Mouse (Mus musculus): Measurements from ENCODE around the gene Chst8. TPM values are rescaled to one million over a fixed set of nuclear protein-coding genes. Genes with fewer than 3 reads are reported as not detected.

Gene Chst8
- polyA plus RNA-seq, 1 experiment from 2014 or later: 0.49 TPM

GRCm38 (mm10) chr7:34675831-34676514 lies 136.5 kb downstream of the Chst8 start:
- Histone ChIP-seq H3K27me3 (ENCODE audit: control insufficient read depth, insufficient read depth, low read length) (peaks cover 33% of the 10 kb centered on the region), H3K4me1 (ENCODE audit: control insufficient read depth in 2 of 2, insufficient read depth in 2 of 2, low read length in 2 of 2) (no peaks in the 10 kb centered on the region), H3K4me3 (ENCODE audit: control insufficient read depth in 1 of 2, insufficient read depth in 1 of 2, low read depth in 1 of 2, low read length in 2 of 2) (peak overlapping the region; percentile 5 to 7; a peak in 3 of 4 replicates), H3K4me2 (ENCODE audit: low read length) (peak overlapping the region; percentile 41), H3K27ac (replicated peaks in 1 of 2; ENCODE audit: control insufficient read depth in 1 of 2, insufficient read depth in 1 of 2, low read depth in 2 of 2, low read length in 2 of 2) (no peak overlapping the region), H3K9me3 (ENCODE audit: control insufficient read depth, low read length) (no peaks in the 10 kb centered on the region), H3K36me3 (ENCODE audit: control insufficient read depth, insufficient read depth, low read length) (no peaks in the 10 kb centered on the region), H3K9ac (ENCODE audit: low read length) (no peak overlapping the region)
- 9% methylated on average over 33 of the region's 33 CpGs for WGBS
- no peak for ATAC-seq (ENCODE audit: insufficient number of reproducible peaks, insufficient read depth, low FRiP score, low read depth)

- no peaks in the 10 kb centered on the region for H3K36me3 ChIP-seq (ENCODE audit: control insufficient read depth, insufficient read depth, low read length)
- no peak for ATAC-seq (ENCODE audit: insufficient number of reproducible peaks, insufficient read depth, low FRiP score, low read depth)
- no peak overlapping the region for H3K9ac ChIP-seq (ENCODE audit: low read length)
- no peaks in the 10 kb centered on the region for H3K4me1 ChIP-seq (ENCODE audit: control insufficient read depth in 2 of 2, insufficient read depth in 2 of 2, low read length in 2 of 2)
- peaks cover 33% of the 10 kb centered on the region for H3K27me3 ChIP-seq (ENCODE audit: control insufficient read depth, insufficient read depth, low read length)
- peak overlapping the region; percentile 41 for H3K4me2 ChIP-seq (ENCODE audit: low read length)
- WGBS: 15% methylated on average over 42 of the region's 42 CpGs
- peak overlapping the region in 1 of 2 experiments; percentile 5; a peak in 2 of 4 replicates for H3K4me3 ChIP-seq (ENCODE audit: control insufficient read depth in 1 of 2, insufficient read depth in 1 of 2, low read depth in 1 of 2, low read length in 2 of 2)
- no peak overlapping the region for H3K27ac ChIP-seq (replicated peaks in 1 of 2; ENCODE audit: control insufficient read depth in 1 of 2, insufficient read depth in 1 of 2, low read depth in 2 of 2, low read length in 2 of 2)
- H3K9me3 ChIP-seq (ENCODE audit: control insufficient read depth, low read length): no peaks in the 10 kb centered on the region
Observed at GRCm38 (mm10) chr7:34675120-34675790, 137.3 kb downstream of the Chst8 start.

- Histone ChIP-seq H3K4me1 (ENCODE audit: control insufficient read depth in 2 of 2, insufficient read depth in 2 of 2, low read length in 2 of 2) (0 out of 4 replicates have a peak, but pooled peaks cover 0 to 3% of the 10 kb centered on the region in 2 experiments), H3K4me2 (ENCODE audit: low read length) (no peak overlapping the region), H3K27me3 (ENCODE audit: control insufficient read depth, insufficient read depth, low read length) (peaks cover 33% of the 10 kb centered on the region), H3K9ac (ENCODE audit: low read length) (no peak overlapping the region), H3K27ac (replicated peaks in 1 of 2; ENCODE audit: control insufficient read depth in 1 of 2, insufficient read depth in 1 of 2, low read depth in 2 of 2, low read length in 2 of 2) (no peak overlapping the region), H3K4me3 (ENCODE audit: control insufficient read depth in 1 of 2, insufficient read depth in 1 of 2, low read depth in 1 of 2, low read length in 2 of 2) (no peak overlapping the region), H3K36me3 (ENCODE audit: control insufficient read depth, insufficient read depth, low read length) (no peaks in the 10 kb centered on the region), H3K9me3 (ENCODE audit: control insufficient read depth, low read length) (no peaks in the 10 kb centered on the region)
- ATAC-seq (ENCODE audit: insufficient number of reproducible peaks, insufficient read depth, low FRiP score, low read depth): no peak
- 70% methylated on average over 4 of the region's 4 CpGs for WGBS
Observed at GRCm38 (mm10) chr7:34672916-34673315, 139.6 kb downstream of the Chst8 start.

- H3K4me2 ChIP-seq (ENCODE audit: low read length): no peak overlapping the region
- H3K27ac ChIP-seq (replicated peaks in 1 of 2; ENCODE audit: control insufficient read depth in 1 of 2, insufficient read depth in 1 of 2, low read depth in 2 of 2, low read length in 2 of 2): no peak overlapping the region
- no peak for ATAC-seq (ENCODE audit: insufficient number of reproducible peaks, insufficient read depth, low FRiP score, low read depth)
- H3K9me3 ChIP-seq (ENCODE audit: control insufficient read depth, low read length): no peaks in the 10 kb centered on the region
- H3K27me3 ChIP-seq (ENCODE audit: control insufficient read depth, insufficient read depth, low read length): peaks cover 33% of the 10 kb centered on the region
- 0 out of 4 replicates have a peak, but pooled peaks cover 0 to 3% of the 10 kb centered on the region in 2 experiments for H3K4me1 ChIP-seq (ENCODE audit: control insufficient read depth in 2 of 2, insufficient read depth in 2 of 2, low read length in 2 of 2)
- H3K9ac ChIP-seq (ENCODE audit: low read length): no peak overlapping the region
- H3K4me3 ChIP-seq (ENCODE audit: control insufficient read depth in 1 of 2, insufficient read depth in 1 of 2, low read depth in 1 of 2, low read length in 2 of 2): no peak overlapping the region
- no peaks in the 10 kb centered on the region for H3K36me3 ChIP-seq (ENCODE audit: control insufficient read depth, insufficient read depth, low read length)
- under 1% methylated on average over 6 of the region's 6 CpGs for WGBS
Observed at GRCm38 (mm10) chr7:34671911-34672310, 140.6 kb downstream of the Chst8 start.

- no peak overlapping the region for H3K9ac ChIP-seq (ENCODE audit: low read length)
- no peaks in the 10 kb centered on the region for H3K9me3 ChIP-seq (ENCODE audit: control insufficient read depth, low read length)
- 0 out of 4 replicates have a peak, but pooled peaks cover 0 to 3% of the 10 kb centered on the region in 2 experiments for H3K4me1 ChIP-seq (ENCODE audit: control insufficient read depth in 2 of 2, insufficient read depth in 2 of 2, low read length in 2 of 2)
- no peak overlapping the region for H3K4me2 ChIP-seq (ENCODE audit: low read length)
- ATAC-seq (ENCODE audit: insufficient number of reproducible peaks, insufficient read depth, low FRiP score, low read depth): no peak
- no peak overlapping the region for H3K4me3 ChIP-seq (ENCODE audit: control insufficient read depth in 1 of 2, insufficient read depth in 1 of 2, low read depth in 1 of 2, low read length in 2 of 2)
- no peak overlapping the region for H3K27ac ChIP-seq (replicated peaks in 1 of 2; ENCODE audit: control insufficient read depth in 1 of 2, insufficient read depth in 1 of 2, low read depth in 2 of 2, low read length in 2 of 2)
- 45% methylated on average over 3 of the region's 3 CpGs for WGBS
- H3K27me3 ChIP-seq (ENCODE audit: control insufficient read depth, insufficient read depth, low read length): peaks cover 30% of the 10 kb centered on the region
- H3K36me3 ChIP-seq (ENCODE audit: control insufficient read depth, insufficient read depth, low read length): no peaks in the 10 kb centered on the region
Observed at GRCm38 (mm10) chr7:34670778-34671177, 141.7 kb downstream of the Chst8 start.

- Histone ChIP-seq H3K36me3 (ENCODE audit: control insufficient read depth, insufficient read depth, low read length) (no peaks in the 10 kb centered on the region), H3K4me1 (ENCODE audit: control insufficient read depth in 2 of 2, insufficient read depth in 2 of 2, low read length in 2 of 2) (0 out of 4 replicates have a peak, but pooled peaks cover 0 to 3% of the 10 kb centered on the region in 2 experiments), H3K4me3 (ENCODE audit: control insufficient read depth in 1 of 2, insufficient read depth in 1 of 2, low read depth in 1 of 2, low read length in 2 of 2) (no peak overlapping the region), H3K27me3 (ENCODE audit: control insufficient read depth, insufficient read depth, low read length) (peaks cover 15% of the 10 kb centered on the region), H3K4me2 (ENCODE audit: low read length) (no peak overlapping the region), H3K9ac (ENCODE audit: low read length) (no peak overlapping the region), H3K9me3 (ENCODE audit: control insufficient read depth, low read length) (no peaks in the 10 kb centered on the region), H3K27ac (replicated peaks in 1 of 2; ENCODE audit: control insufficient read depth in 1 of 2, insufficient read depth in 1 of 2, low read depth in 2 of 2, low read length in 2 of 2) (no peak overlapping the region)
- ATAC-seq (ENCODE audit: insufficient number of reproducible peaks, insufficient read depth, low FRiP score, low read depth): no peak
- 12% methylated on average over 9 of the region's 9 CpGs for WGBS
Observed at GRCm38 (mm10) chr7:34669336-34669735, 143.2 kb downstream of the Chst8 start.

- H3K4me2 ChIP-seq (ENCODE audit: low read length): no peak overlapping the region
- no peaks in the 10 kb centered on the region for H3K36me3 ChIP-seq (ENCODE audit: control insufficient read depth, insufficient read depth, low read length)
- no peak overlapping the region for H3K4me3 ChIP-seq (ENCODE audit: control insufficient read depth in 1 of 2, insufficient read depth in 1 of 2, low read depth in 1 of 2, low read length in 2 of 2)
- peaks cover under 1% of the 10 kb centered on the region; the same call in 1 of the 2 replicates for H3K27me3 ChIP-seq (ENCODE audit: control insufficient read depth, insufficient read depth, low read length)
- no peak overlapping the region for H3K27ac ChIP-seq (replicated peaks in 1 of 2; ENCODE audit: control insufficient read depth in 1 of 2, insufficient read depth in 1 of 2, low read depth in 2 of 2, low read length in 2 of 2)
- no peaks in the 10 kb centered on the region for H3K9me3 ChIP-seq (ENCODE audit: control insufficient read depth, low read length)
- H3K9ac ChIP-seq (ENCODE audit: low read length): no peak overlapping the region
- WGBS: 84% methylated on average over 16 of the region's 16 CpGs
- no peak for ATAC-seq (ENCODE audit: insufficient number of reproducible peaks, insufficient read depth, low FRiP score, low read depth)
- 0 out of 4 replicates have a peak, but pooled peaks cover 0 to 3% of the 10 kb centered on the region in 2 experiments for H3K4me1 ChIP-seq (ENCODE audit: control insufficient read depth in 2 of 2, insufficient read depth in 2 of 2, low read length in 2 of 2)
Observed at GRCm38 (mm10) chr7:34667874-34668273, 144.6 kb downstream of the Chst8 start.

All from heart, embryonic 14.5 days (tissue).